Mouse (Mus musculus): ENCODE results near the gene Iqsec1. TPM values are rescaled to one million over a fixed set of nuclear protein-coding genes. Genes with fewer than 3 reads are reported as not detected.

Iqsec1 gene
- polyA plus RNA-seq, 1 experiment = 46.1 TPM

GRCm38 (mm10) chr6:90722993-90723392 is 265.5 kb downstream of the Iqsec1 start:
- Histone ChIP-seq H3K27me3 (ENCODE audit: control insufficient read depth, insufficient read depth, low read length) (no peaks in the 10 kb centered on the region), H3K36me3 (ENCODE audit: control insufficient read depth, insufficient read depth, low read length) (no peaks in the 10 kb centered on the region), H3K27ac (ENCODE audit: insufficient read depth, low read depth, low read length) (no peak overlapping the region), H3K4me3 (ENCODE audit: low read depth, low read length) (no peak overlapping the region), H3K4me1 (ENCODE audit: control insufficient read depth, insufficient read depth, insufficient read length, low read length) (peaks cover 2% of the 10 kb centered on the region; the same call in 1 of the 2 replicates)
- TF ChIP-seq CTCF (IDR thresholded peaks at IDR 0.05; ENCODE audit: extremely low read depth, insufficient read length, insufficient replicate concordance, low read depth, low read length) = no peak
- TF ChIP-seq POLR2A (IDR thresholded peaks at IDR 0.05; ENCODE audit: low read depth, low read length) = no peak
- WGBS = 69% methylated on average over 3 of the region's 3 CpGs

GRCm38 (mm10) chr6:90720996-90721746 is 267.3 kb downstream of the Iqsec1 start:
- no peaks in the 10 kb centered on the region for H3K27me3 ChIP-seq (ENCODE audit: control insufficient read depth, insufficient read depth, low read length)
- H3K36me3 ChIP-seq (ENCODE audit: control insufficient read depth, insufficient read depth, low read length) = no peaks in the 10 kb centered on the region
- H3K4me3 ChIP-seq (ENCODE audit: low read depth, low read length) = no peak overlapping the region
- no peak overlapping the region for H3K27ac ChIP-seq (ENCODE audit: insufficient read depth, low read depth, low read length)
- peaks cover 2% of the 10 kb centered on the region; the same call in 1 of the 2 replicates for H3K4me1 ChIP-seq (ENCODE audit: control insufficient read depth, insufficient read depth, insufficient read length, low read length)
- 31% methylated on average over 5 of the region's 5 CpGs for WGBS
- TF ChIP-seq POLR2A (IDR thresholded peaks at IDR 0.05; ENCODE audit: low read depth, low read length) (no peak), CTCF (IDR thresholded peaks at IDR 0.05; ENCODE audit: extremely low read depth, insufficient read length, insufficient replicate concordance, low read depth, low read length) (peak; percentile 60; the same call in 1 of the 2 replicates)

GRCm38 (mm10) chr6:90720201-90720600 is 268.3 kb downstream of the Iqsec1 start:
- Histone ChIP-seq H3K27me3 (ENCODE audit: control insufficient read depth, insufficient read depth, low read length) (no peaks in the 10 kb centered on the region), H3K27ac (ENCODE audit: insufficient read depth, low read depth, low read length) (no peak overlapping the region), H3K4me3 (ENCODE audit: low read depth, low read length) (no peak overlapping the region), H3K4me1 (ENCODE audit: control insufficient read depth, insufficient read depth, insufficient read length, low read length) (peaks cover 5% of the 10 kb centered on the region), H3K36me3 (ENCODE audit: control insufficient read depth, insufficient read depth, low read length) (no peaks in the 10 kb centered on the region)
- TF ChIP-seq POLR2A (IDR thresholded peaks at IDR 0.05; ENCODE audit: low read depth, low read length) (no peak), CTCF (IDR thresholded peaks at IDR 0.05; ENCODE audit: extremely low read depth, insufficient read length, insufficient replicate concordance, low read depth, low read length) (no peak)
- 70% methylated on average over 3 of the region's 3 CpGs for whole genome bisulfite sequencing

- TF ChIP-seq CTCF (IDR thresholded peaks at IDR 0.05; ENCODE audit: extremely low read depth, insufficient read length, insufficient replicate concordance, low read depth, low read length) (no peak), POLR2A (IDR thresholded peaks at IDR 0.05; ENCODE audit: low read depth, low read length) (no peak)
- 89% methylated on average over 6 of the region's 6 CpGs for WGBS
- Histone ChIP-seq H3K4me1 (ENCODE audit: control insufficient read depth, insufficient read depth, insufficient read length, low read length) (peaks cover 5% of the 10 kb centered on the region), H3K4me3 (ENCODE audit: low read depth, low read length) (no peak overlapping the region), H3K27ac (ENCODE audit: insufficient read depth, low read depth, low read length) (no peak overlapping the region), H3K27me3 (ENCODE audit: control insufficient read depth, insufficient read depth, low read length) (no peaks in the 10 kb centered on the region), H3K36me3 (ENCODE audit: control insufficient read depth, insufficient read depth, low read length) (no peaks in the 10 kb centered on the region)
These were observed 269.1 kb downstream of the Iqsec1 start for GRCm38 (mm10) chr6:90719402-90719801.

GRCm38 (mm10) chr6:90718477-90718876 is 270.0 kb downstream of the Iqsec1 start:
- Histone ChIP-seq H3K4me1 (ENCODE audit: control insufficient read depth, insufficient read depth, insufficient read length, low read length) (peaks cover 10% of the 10 kb centered on the region), H3K27me3 (ENCODE audit: control insufficient read depth, insufficient read depth, low read length) (no peaks in the 10 kb centered on the region), H3K36me3 (ENCODE audit: control insufficient read depth, insufficient read depth, low read length) (no peaks in the 10 kb centered on the region), H3K4me3 (ENCODE audit: low read depth, low read length) (no peak overlapping the region), H3K27ac (ENCODE audit: insufficient read depth, low read depth, low read length) (no peak overlapping the region)
- TF ChIP-seq POLR2A (IDR thresholded peaks at IDR 0.05; ENCODE audit: low read depth, low read length) = no peak
- 79% methylated on average over 3 of the region's 3 CpGs for WGBS

GRCm38 (mm10) chr6:90717711-90718110 is 270.8 kb downstream of the Iqsec1 start:
- 32% methylated on average over 1 of the region's 1 CpGs for WGBS
- H3K36me3 ChIP-seq (ENCODE audit: control insufficient read depth, insufficient read depth, low read length) = no peaks in the 10 kb centered on the region
- H3K4me3 ChIP-seq (ENCODE audit: low read depth, low read length) = no peak overlapping the region
- peaks cover 17% of the 10 kb centered on the region for H3K4me1 ChIP-seq (ENCODE audit: control insufficient read depth, insufficient read depth, insufficient read length, low read length)
- no peaks in the 10 kb centered on the region for H3K27me3 ChIP-seq (ENCODE audit: control insufficient read depth, insufficient read depth, low read length)
- no peak for TF ChIP-seq POLR2A (IDR thresholded peaks at IDR 0.05; ENCODE audit: low read depth, low read length)
- H3K27ac ChIP-seq (ENCODE audit: insufficient read depth, low read depth, low read length) = no peak overlapping the region

- Histone ChIP-seq H3K4me3 (ENCODE audit: low read depth, low read length) (peak overlapping the region; percentile 79; the same call in 1 of the 2 replicates), H3K36me3 (ENCODE audit: control insufficient read depth, insufficient read depth, low read length) (no peaks in the 10 kb centered on the region), H3K4me1 (ENCODE audit: control insufficient read depth, insufficient read depth, insufficient read length, low read length) (peaks cover 25% of the 10 kb centered on the region), H3K27ac (ENCODE audit: insufficient read depth, low read depth, low read length) (no peak overlapping the region), H3K27me3 (ENCODE audit: control insufficient read depth, insufficient read depth, low read length) (no peaks in the 10 kb centered on the region)
- WGBS = 50% methylated on average over 4 of the region's 4 CpGs
- TF ChIP-seq POLR2A (IDR thresholded peaks at IDR 0.05; ENCODE audit: low read depth, low read length) (no peak), CTCF (IDR thresholded peaks at IDR 0.05; ENCODE audit: extremely low read depth, insufficient read length, insufficient replicate concordance, low read depth, low read length) (no peak)
These were observed 271.6 kb downstream of the Iqsec1 start for GRCm38 (mm10) chr6:90716853-90717252.
